Mouse (Mus musculus) layer of hippocampus, adult 9-11 months (tissue): ENCODE results near the gene Mcf2.

ENCODE experiments used
- DNase-seq: peaks from one replicate; pipeline ENCODE4 v3.0.0; 2022

Mcf2 gene

DNA sequence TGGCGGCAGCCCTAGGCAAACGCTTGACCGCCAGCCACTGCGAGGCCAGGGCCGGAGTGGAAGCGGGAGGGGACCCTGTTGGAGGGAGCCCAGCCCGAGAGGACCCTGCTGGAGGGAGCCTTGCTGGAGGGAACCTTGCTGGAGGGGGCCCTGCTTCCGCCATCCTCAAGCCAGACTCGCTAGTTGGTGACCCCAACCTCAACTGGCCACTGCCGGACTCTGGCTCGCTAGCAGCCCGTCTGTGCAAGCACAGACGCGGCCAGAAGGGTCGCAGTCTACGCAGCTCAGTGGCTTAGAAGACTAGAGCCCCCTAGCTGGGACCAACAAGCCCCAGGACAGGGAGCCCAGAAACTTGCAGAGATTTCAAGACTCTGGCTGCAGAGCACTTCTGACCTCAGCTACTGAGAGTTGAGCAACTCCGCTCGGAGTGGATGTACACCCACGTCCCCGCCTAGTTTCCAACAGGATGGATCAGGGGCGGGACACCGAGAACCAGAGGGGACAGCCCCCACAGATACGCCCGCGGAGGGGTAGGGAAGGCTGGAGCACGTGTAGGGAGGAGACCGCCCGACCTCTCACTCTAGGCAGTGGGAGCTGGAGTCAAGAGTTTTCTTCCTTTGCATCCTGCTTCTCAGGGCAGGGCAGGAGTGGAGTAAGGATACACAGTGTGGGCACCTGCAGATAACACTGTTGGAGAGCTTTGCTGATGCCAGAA is at the start of gene Mcf2:
Mcf2 (minus strand) TSS at position 346 of the 715 bp plus-strand sequence.
- no peak for DNase-seq

DNA sequence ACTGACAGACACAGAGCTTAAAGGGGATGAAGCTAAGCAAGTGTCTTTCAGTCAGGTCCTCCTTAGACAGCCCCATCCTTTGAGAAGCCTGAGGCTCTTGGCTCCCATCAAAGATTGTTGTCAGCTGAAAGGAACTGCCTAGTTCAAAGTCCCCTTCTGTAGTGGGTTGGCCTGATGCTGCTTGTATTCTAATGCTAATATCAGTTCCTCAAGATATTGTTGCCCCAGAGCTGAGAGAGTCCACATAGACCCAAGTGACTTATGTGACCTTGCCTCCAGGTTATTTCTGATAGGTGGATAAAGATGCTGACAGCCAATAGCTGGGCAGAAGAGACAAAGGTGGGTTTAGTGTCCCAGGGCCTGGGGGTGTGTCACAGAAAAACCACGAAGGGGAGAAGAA is 8.8 kb upstream of the Mcf2 start:
- no peak for DNase-seq

DNA sequence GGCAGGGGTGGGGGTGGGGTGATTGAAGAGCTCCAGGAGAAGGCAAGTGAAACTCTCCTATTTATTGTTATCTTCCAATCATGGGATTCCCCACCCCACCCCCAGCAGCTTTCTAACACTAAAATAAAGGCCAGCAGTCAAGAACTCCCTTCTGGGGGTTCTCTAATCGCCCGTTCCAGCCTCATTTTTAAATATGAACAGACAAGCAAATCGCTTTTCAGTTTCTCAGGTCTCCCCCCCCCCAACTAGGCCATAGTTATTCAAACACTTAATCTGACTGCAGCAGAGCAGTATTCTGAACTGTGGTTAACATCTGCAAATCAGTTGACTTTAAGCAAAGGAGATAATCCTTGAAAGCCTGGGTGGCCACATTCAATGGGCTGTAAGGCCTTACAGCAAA is 3.7 kb upstream of the Mcf2 start:
- DNase-seq, result no peak

DNA sequence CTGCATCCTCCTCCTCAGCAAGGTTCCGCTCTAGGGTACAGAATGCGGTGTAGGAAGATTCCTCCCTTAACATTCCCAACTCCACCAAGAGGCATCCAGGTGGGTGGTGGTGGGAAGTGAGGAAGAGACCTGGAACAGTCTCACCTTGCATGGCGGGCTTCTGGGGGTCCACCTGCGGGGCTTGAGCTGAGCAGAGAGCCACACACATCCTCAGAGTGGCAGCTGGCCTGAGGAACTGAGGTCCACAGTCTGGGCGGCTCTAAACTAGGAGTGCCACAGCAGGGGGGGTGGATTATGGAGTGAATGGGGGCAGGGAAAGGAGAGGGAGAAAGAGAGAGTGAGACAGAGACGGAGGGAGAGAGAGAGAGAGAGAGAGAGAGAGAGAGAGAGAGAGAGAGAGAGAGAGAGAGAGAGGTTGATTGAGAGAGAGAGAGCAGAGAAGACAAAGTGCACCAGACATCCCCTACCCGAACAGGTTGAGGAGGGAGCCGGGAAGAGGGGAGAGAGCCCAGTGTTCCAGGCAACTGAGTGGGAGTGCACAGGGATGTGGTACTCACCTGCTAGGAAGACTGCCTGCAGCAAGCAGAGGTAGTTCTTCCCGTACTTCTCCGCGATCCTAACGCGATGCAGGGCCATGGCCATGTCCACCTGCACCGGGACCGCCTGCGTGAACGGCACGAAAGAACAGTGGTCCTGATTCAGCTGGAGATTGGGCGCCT is 705 bp downstream of the Mcf2 start:
- no peak for DNase-seq

DNA sequence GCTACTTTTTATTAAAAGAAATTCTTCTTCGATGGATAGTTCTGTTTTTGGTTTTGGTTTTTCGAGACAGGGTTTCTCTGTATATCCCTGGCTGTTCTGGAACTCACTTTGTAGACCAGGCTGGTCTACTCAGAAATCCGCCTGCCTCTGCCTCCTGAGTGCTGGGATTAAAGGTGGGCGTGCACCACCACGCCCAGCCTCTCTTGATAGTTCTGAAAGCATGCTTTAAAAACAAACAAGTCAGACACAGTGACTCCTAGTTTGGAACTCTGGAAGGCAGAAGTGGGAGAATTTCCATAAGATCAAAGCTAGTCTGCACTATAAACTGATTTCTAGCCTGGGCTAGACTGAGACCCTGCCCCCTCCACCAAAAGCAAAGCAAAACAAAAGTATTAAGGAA is 8.8 kb downstream of the Mcf2 start:
- DNase-seq, result no peak

DNA sequence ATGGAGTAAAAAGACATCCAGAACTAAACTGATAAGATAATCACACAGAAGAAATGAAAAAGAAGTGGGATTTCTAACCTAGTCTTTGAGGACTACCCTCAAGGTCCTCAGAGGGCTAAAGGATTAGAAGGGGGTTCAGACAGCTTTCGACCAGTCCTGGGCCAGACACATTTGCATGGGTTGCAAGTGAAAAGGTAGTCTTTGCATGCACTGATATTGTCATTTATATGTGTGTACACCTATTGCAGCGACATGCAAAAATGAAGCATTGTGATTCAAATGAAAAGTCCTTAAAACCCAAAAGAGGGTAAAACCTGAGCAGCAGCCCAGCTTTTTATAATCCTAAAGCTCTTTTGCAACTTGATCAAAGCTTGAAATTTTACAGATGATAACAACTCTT is 9.4 kb downstream of the Mcf2 start:
- DNase-seq, result no peak

DNA sequence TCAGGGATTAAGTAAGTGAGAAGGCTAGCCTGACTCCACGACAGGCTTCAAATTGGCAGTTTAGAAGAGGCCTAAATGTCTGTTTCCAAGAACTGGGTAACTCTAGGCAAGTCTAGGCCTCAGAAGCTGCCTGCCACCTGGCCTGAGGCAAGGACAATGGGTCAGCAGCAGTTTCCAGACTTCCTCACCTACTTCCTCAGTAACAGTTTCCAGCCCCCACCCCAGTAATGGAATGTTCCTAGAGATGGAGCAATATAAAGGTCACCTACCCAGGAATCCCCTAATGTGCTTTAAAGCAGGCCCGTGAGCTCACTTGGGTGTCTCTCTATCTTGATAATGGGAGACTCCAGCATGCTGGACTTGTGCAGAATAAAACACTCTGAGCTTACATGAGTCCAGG is 10.1 kb downstream of the Mcf2 start:
- no peak for DNase-seq

DNA sequence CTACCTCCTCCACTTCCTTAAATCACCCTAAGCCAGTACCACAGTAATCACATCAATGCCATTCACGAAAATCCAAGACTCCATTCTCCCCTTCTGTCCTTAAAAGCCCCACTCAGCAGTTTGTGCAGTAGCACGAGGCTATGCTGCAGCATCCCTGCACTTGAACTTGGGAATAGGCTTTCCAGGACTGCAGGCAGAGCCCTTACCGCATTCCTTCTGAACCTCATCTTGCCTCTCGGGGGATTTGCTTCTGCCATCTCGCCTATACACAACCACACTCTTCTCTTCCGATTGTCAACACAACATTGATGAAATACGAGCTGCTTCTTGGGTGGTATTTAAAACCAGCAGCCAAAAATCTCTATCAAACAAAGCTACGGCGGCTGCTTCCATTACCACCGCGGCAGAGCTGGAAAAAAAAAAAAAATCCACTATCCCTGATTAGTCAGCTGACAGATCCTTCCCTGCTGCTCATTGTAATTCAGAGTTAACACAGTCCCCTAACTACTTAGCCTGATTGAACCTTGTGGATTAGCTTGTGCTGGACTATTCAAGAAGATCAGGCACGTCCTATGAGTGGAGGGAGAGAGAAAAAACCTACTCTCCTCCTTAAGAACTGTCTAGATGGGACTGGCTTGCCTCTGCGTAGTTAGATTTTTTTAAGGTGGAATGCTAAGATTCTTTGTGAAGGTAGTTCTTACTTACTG is 31.5 kb downstream of the Mcf2 start:
- peak; percentile 1 for DNase-seq

DNA sequence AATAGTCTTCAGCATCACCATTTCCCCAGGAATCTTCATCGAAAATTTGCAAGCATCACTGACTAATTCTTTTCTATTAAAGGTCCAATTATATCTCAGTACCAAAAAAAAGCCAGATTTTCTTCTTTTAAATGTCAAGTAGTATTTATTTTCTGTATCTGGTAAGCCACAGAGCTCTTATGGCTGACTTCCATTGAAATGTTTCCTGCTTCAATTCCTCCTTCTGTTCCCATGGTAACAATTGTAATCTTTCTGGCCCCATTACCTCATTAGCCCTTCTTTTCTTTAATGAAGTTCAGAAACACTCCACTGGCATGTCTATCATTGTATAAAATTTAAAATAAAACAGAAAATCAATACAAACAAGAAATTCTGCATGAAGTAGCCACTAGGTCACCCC is 103.5 kb downstream of the Mcf2 start:
- DNase-seq, result no peak

DNA sequence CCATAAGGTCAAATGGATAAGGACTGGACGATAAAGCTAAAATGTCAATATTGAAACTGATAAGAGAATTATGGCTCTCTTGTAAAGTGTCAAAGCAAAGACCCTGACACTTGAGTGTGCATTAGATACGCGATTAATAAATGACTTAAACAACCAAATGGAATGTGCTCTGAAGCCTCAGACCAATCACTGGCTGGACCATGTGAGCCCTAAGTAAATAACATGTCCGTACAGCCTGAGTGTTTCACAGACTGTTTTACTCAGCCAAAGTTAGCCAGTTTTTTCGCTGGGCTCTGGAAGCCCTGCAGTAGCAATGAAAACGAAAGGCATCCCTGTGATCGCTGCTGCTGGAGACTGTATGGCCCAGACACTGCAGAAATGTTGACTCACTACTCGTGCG is 123.7 kb downstream of the Mcf2 start:
- no peak for DNase-seq

DNA sequence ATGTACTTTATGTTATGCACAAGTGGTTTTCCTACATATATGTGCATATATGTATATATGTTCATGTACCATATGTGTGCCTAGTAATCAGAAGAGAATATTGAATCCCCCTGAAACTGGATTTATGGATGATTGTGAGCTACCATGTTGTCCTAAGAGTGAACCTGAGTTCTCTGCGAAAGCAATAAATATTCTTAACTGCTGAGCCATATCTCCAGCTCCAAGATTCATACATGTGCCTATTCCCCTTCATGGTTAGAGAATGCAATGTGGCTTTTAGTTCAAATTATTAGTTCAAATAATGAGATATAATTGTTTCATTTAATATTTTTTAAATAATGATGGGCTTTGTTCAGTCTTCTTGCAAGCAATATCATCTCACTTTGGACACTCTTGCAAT is 124.1 kb downstream of the Mcf2 start:
- DNase-seq, result no peak

DNA sequence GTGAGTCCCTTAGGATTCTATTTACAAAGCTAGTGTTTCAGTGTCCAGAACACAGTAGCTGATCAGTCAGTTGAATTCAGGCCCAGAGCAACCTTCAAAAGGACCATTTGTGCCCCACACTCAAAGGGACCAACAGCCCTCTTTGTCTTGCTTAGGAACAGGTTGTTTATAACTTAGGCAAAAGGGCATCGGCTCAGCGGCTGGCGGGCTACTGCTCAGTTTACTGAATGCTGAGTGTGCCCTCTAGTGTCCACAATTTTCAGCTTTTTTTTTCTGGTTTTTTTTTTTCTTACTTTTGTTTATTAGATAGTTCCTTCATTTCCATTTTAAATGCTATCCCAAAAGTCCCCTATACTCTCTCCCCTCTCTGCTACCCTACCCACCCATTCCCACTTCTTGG is 152.2 kb downstream of the Mcf2 start:
- DNase-seq, result peak; percentile 29

DNA sequence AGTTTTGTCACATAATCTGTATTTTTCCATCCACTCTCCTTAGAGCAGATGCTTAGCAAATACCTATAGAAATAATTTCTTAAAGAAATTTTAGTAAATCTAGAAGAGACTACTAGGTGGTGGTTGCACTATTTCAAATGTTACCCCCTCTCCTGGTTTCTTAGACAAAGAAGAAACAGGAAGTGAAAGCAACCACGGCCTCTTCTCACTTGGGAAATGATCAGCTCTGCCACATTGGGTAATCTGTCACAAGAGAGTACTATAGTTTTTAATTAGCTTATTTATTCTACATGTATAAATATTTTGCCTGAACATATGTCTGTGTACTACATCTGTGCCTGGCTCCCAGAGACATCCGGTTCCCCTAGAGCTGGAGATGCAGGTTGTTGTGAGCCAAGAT is 157.3 kb downstream of the Mcf2 start:
- no peak for DNase-seq

DNA sequence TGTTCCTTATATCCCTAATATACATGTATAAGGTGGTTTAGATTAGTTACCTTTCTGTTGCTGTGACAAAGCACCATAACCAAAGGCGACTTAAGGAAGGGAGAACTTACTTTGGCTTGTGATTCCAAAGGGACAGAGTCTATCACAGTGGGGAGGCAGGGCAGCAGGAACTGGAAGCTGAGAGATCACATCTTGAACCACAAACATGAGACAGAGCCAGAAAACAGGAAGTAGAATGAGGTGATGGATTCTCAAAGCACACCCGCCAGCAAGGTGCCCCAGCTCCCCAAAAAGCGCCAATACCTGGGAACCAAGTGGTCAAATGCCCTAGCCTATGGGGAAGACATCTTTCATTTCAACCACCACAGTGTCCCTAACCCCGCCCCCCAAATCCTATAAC is 157.9 kb downstream of the Mcf2 start:
- DNase-seq, result no peak

DNA sequence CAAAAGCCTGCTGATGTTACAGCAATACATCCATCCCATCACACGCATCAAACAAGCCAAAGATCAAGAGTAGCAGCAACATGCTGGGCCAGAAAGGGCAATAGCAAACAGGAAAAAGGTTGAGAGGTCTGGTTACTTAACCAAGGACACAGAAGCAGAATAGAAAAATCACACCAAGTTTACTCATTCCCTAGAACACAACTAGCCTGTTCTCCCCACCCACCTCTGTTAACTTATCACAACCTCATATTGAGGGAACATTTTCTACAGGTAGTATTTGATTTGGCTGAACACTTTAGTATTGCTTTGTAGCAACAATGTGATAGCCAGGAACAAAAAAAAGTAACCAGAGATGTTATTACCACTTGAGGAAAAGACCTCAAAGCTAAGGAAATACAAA is 164.3 kb downstream of the Mcf2 start:
- DNase-seq, result no peak

DNA sequence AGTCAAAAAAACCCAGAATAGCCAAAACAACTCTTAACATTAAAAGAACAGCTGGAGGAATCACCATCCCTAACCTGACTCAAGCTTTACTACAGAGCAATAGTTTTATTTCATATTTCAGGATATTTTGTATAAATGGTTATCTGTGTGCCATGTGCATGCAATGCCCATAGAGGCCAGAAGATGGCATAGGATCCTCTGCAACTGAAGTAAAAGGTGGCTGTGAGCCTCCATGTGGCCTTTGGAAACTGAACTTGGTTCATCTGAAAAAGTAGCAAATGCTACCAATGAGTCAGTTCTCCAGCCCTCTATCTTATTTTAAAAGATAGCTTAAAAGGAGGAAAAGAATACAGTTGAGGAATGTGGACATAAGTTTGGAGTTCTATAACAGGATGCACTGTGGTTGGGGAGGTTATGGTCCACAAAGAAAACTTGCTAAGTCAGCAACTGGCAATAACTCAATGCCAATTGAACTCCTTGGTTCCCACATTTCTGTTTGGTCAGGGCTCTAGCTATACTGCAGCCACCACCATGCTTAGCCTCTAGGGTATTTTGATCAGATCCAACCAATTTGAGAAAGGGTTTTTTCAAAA is 165.7 kb downstream of the Mcf2 start:
- DNase-seq, result no peak
